Mouse (Mus musculus) intestine, embryonic 16.5 days (tissue): ENCODE measurements at regions not wholly inside any gene's neighbourhood (a gene's known extent, or its start where the extent isn't known, plus 50 kb on each side); places are given as distances from the start of the nearest gene placed in this dataset.
"Not testable (repeated sequence)": the region's sequence is repeated elsewhere in the genome, so short reads cannot be mapped to it uniquely, and the experiment has no call there.

Experiments
- ATAC-seq: fragments of 200-750 bp; cut with Nextera tagmentation; 2 replicates; pipeline ENCODE4 v1.8.0; 2017; ENCODE audit warnings: moderate TSS enrichment, moderate library complexity
- H3K27ac ChIP-seq: fragments of 300-500 bp; sonication (generic); 2 replicates; pipeline ENCODE4 v1.5.1; 2014; ENCODE audit warnings: mild to moderate bottlenecking, low read length
- H3K27me3 ChIP-seq: fragments of 300-500 bp; sonication (generic); replicated peaks from 2 replicates; pipeline ENCODE4 v1.6.1; 2014; ENCODE audit warnings: low read length, control low read depth, mixed read lengths; ENCODE audit not compliant: control insufficient read depth, insufficient read depth
- H3K36me3 ChIP-seq: fragments of 300-500 bp; sonication (generic); 2 replicates; pipeline ENCODE4 v1.6.1; 2014; ENCODE audit warnings: low read length, control low read depth; ENCODE audit not compliant: control insufficient read depth, insufficient read depth
- H3K4me1 ChIP-seq: fragments of 300-500 bp; sonication (generic); 2 replicates; pipeline ENCODE4 v1.6.1; 2014; ENCODE audit warnings: low read length, control low read depth, mixed read lengths; ENCODE audit not compliant: control insufficient read depth, insufficient read depth
- H3K4me2 ChIP-seq: fragments of 300-500 bp; sonication (generic); 2 replicates; pipeline ENCODE4 v1.6.1; 2014; ENCODE audit warnings: low read depth, low read length, control low read depth
- H3K4me3 ChIP-seq: fragments of 300-500 bp; sonication (generic); 2 replicates; pipeline ENCODE4 v1.5.1; 2014; ENCODE audit warnings: mild to moderate bottlenecking, low read length
- H3K9ac ChIP-seq: fragments of 300-500 bp; sonication (generic); 2 replicates; pipeline ENCODE4 v1.6.1; 2014; ENCODE audit warnings: low read depth, low read length
- H3K9me3 ChIP-seq: fragments of 300-500 bp; sonication (generic); 2 replicates; pipeline ENCODE4 v1.6.1; 2016; ENCODE audit warnings: low read length, control low read depth; ENCODE audit not compliant: control insufficient read depth
- WGBS: fragments of 180-500 bp; shearing (Covaris S2); extraction: QIAGEN DNeasy Blood & Tissue Kit; methylation state at CpG from one replicate; pipeline ENCODE4 v1.1.7; 2014; 5-methylcytosine and 5-hydroxymethylcytosine counted together

DNA sequence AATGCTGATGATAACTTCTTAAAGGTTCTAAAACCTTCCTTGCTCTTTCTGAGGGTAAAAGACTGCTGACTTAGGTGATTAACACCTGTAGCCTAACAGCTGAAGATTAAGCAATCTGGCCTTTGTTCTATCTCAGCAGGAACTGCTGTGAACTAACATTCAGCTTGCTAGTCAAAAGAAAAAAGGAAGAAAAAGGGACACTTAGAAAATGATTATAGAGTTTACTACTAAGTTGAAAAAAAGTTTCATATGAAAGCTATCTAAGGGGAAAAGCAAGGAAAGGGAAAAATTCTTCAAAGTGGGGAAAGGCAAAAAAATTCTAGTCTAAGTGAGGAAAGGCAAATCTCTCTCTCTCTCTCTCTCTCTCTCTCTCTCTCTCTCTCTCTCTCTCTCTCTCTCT, 259.2 kb upstream of the Tmprss15 start:
- ATAC-seq: no peak
- Histone ChIP-seq H3K27me3 (no peaks in the 10 kb centered on the region), H3K9me3 (no peaks in the 10 kb centered on the region), H3K4me3 (no peak overlapping the region), H3K4me2 (no peak overlapping the region), H3K4me1 (no peaks in the 10 kb centered on the region), H3K27ac (no peak overlapping the region), H3K36me3 (no peaks in the 10 kb centered on the region), H3K9ac (no peak overlapping the region)

DNA sequence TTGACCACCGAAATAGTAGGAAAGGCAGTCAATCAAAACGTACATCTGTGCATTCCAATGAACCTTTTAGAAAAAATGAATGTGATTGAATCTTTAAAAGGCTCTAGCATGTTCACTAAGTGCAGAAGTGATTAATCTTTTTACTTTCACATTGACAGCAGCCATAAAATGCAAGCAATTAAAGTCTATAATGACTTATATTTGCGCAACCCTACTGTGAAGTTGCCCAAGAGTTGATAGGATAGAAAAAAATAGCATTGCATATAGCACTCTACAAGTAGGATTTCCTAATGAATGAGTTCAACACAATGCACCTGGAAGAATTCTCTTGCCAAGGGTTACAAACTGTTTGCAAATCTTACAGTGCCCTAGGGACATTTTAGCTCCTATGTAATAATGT, 251.6 kb upstream of the Tmprss15 start:
- peak; percentile 50; the same call in 1 of the 2 replicates for ATAC-seq
- 64% methylated on average over 3 of the region's 3 CpGs for WGBS
- H3K9ac ChIP-seq: no peak overlapping the region
- H3K27ac ChIP-seq: no peak overlapping the region
- H3K27me3 ChIP-seq: no peaks in the 10 kb centered on the region
- H3K4me3 ChIP-seq: no peak overlapping the region
- no peak overlapping the region for H3K4me2 ChIP-seq
- H3K36me3 ChIP-seq: no peaks in the 10 kb centered on the region
- no peaks in the 10 kb centered on the region for H3K4me1 ChIP-seq
- no peaks in the 10 kb centered on the region for H3K9me3 ChIP-seq

DNA sequence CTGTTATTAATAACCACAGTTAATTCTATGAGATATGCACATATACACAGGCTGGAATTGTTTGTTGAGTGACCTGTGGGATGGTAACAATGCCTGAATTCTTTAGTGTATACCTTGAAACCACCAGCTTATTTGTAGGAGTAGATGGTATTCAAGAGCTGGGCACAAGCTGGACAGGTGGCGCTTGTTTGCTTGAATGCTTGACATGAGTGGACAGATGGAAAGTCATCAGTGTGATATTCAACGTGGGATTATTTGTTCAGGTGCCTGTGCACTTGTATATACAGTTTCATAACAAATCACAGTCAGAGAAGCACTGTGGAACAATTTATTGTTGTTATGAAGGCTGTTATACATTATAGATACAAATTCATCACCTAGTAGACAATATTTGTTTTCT, 245.5 kb upstream of the Tmprss15 start:
- Histone ChIP-seq H3K4me3 (no peak overlapping the region), H3K27me3 (no peaks in the 10 kb centered on the region), H3K4me1 (no peaks in the 10 kb centered on the region), H3K36me3 (no peaks in the 10 kb centered on the region), H3K27ac (no peak overlapping the region), H3K4me2 (no peak overlapping the region), H3K9ac (no peak overlapping the region), H3K9me3 (no peaks in the 10 kb centered on the region)
- ATAC-seq: no peak
- WGBS: 67% methylated on average over 2 of the region's 2 CpGs

DNA sequence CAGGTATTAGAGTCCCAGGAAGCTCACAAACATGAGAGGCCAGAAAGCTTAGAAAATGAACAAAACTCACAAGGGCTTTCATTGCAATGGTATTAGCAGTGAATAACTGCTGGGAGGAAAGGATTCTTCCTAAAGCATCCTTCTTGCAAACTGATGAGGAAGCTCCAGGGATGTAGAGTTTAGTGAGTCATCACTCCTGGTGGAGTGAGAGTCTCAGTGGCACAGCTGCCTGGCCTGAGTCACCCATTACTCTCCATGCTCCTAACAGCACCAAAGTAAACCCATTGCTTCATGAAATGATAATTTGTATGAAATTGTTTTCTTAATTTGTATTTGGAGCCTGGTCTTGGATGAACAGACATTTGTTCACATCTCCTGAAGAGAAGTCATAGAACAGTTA, 245.1 kb upstream of the Tmprss15 start:
- Histone ChIP-seq H3K27me3 (no peaks in the 10 kb centered on the region), H3K4me2 (no peak overlapping the region), H3K4me3 (no peak overlapping the region), H3K36me3 (no peaks in the 10 kb centered on the region), H3K27ac (no peak overlapping the region), H3K9me3 (no peaks in the 10 kb centered on the region), H3K9ac (no peak overlapping the region), H3K4me1 (no peaks in the 10 kb centered on the region)
- no peak for ATAC-seq

DNA sequence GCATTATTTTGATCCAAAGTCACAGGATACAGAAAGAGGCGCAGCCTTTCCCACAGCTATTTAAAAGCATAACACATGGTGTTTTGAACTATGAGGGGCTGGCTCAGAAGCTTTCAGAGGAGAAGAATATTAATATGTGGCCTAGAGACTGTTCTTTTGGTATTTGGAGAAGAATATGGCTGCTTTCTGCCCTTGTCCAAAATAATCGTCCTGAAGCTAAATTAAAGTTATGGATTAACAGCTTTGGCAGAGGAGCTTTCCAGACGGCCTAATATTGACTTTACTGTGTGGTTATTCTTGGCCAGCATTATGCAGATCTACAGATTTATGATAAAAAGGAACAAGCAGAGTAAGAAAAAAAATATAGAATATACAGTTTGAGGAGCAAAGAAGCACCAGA, 222.4 kb upstream of the Tmprss15 start:
- WGBS: 67% methylated on average over 3 of the region's 3 CpGs
- no peak overlapping the region for H3K4me3 ChIP-seq
- no peaks in the 10 kb centered on the region for H3K36me3 ChIP-seq
- no peaks in the 10 kb centered on the region for H3K9me3 ChIP-seq
- H3K4me1 ChIP-seq: no peaks in the 10 kb centered on the region
- no peaks in the 10 kb centered on the region for H3K27me3 ChIP-seq
- no peak overlapping the region for H3K9ac ChIP-seq
- no peak overlapping the region for H3K27ac ChIP-seq
- no peak overlapping the region for H3K4me2 ChIP-seq
- no peak for ATAC-seq

DNA sequence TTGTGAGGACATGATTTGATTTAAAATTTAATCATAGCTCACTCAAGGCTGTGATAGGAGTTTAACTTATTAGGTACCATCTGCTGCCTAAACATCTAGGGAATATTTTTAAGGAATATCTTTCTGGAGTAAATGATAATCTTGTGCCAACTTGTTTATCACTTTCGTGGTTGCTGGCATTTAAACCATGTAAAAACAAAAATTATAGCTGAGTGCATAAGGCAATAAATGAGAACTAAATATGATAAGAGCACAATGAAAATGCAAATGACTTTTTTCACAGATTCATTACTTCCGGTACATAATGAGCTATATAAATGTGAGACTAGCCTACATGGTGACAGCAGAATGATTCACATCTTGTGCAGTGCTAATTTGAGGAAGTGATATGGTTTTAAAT, 221.8 kb upstream of the Tmprss15 start:
- no peak for ATAC-seq
- 64% methylated on average over 2 of the region's 2 CpGs for WGBS

DNA sequence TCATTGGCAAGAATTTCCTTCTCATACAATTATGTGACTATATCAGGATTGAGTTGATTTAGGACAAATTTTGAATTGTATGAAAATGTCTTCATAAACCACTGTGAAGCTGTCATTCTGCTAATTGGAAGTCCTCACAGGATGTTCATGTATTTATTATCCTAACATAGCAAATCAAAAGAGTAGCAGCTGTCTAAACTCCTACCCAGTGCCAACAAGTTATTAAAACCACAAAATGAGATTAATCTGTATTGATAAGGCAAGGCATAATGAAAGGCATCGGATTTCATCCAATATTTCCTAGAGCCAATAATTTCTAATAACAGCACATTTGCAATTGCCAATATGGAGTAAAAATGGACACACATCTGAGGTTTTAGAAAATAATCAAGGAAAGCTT, 217.6 kb upstream of the Tmprss15 start:
- 90% methylated on average over 1 of the region's 1 CpGs for whole genome bisulfite sequencing
- H3K9me3 ChIP-seq: no peaks in the 10 kb centered on the region
- H3K4me1 ChIP-seq: no peaks in the 10 kb centered on the region
- H3K27ac ChIP-seq: no peak overlapping the region
- H3K36me3 ChIP-seq: no peaks in the 10 kb centered on the region
- no peak overlapping the region for H3K9ac ChIP-seq
- H3K27me3 ChIP-seq: no peaks in the 10 kb centered on the region
- no peak overlapping the region for H3K4me2 ChIP-seq
- ATAC-seq: no peak
- no peak overlapping the region for H3K4me3 ChIP-seq

More for the DNA sequence above, 221.8 kb upstream of the Tmprss15 start:
- H3K9me3 ChIP-seq: no peaks in the 10 kb centered on the region
- H3K27ac ChIP-seq: no peak overlapping the region
- H3K9ac ChIP-seq: no peak overlapping the region
- H3K4me1 ChIP-seq: no peaks in the 10 kb centered on the region
- no peaks in the 10 kb centered on the region for H3K36me3 ChIP-seq
- H3K4me3 ChIP-seq: no peak overlapping the region
- no peaks in the 10 kb centered on the region for H3K27me3 ChIP-seq
- no peak overlapping the region for H3K4me2 ChIP-seq

DNA sequence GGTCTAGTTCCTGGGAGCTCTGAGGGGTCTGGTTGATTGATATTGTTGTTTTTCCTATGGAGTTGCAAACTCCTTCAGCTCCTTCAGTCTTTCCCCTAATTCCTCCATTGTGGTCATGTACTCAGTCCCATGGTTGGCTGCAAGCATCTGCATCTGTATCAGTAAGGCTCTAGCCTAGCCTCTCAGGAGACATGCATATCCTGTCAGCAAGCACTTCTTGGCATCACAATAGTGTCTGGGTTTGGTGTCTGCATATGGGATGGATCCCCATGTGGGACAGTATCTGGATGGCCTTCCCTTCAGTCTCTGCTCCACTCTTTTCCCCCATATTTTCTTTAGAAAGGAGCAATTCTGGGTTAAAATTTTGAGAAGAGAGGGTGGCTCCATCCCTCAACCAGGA, 205.7 kb upstream of the Tmprss15 start:
- H3K4me3 ChIP-seq, H3K27ac ChIP-seq, ATAC-seq, H3K9ac ChIP-seq, H3K4me2 ChIP-seq, H3K9me3 ChIP-seq, H3K36me3 ChIP-seq, H3K27me3 ChIP-seq, H3K4me1 ChIP-seq: not testable (repeated sequence)

DNA sequence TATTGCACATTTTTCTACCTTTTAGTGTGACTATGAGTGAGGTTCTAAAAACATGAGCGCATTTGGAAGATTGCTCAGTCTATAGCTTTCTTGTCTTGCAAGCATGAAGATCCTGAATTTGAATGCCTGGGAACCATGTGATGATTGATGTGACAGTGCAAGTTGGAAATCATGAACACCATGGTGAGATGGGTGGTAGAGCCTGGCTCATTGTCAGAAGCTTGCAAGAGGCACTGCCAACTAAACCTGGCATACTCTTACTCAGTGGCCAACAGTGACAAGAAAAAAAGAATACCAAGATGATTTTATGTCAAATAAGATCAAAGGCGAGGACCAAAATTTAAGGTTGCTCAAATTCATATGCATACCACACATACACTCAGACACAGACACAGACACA, 188.1 kb upstream of the Tmprss15 start:
- Histone ChIP-seq H3K9ac (no peak overlapping the region), H3K27ac (no peak overlapping the region), H3K9me3 (no peaks in the 10 kb centered on the region), H3K36me3 (no peaks in the 10 kb centered on the region), H3K4me3 (no peak overlapping the region), H3K4me1 (no peaks in the 10 kb centered on the region), H3K27me3 (no peaks in the 10 kb centered on the region), H3K4me2 (no peak overlapping the region)
- no peak for ATAC-seq
- 94% methylated on average over 2 of the region's 2 CpGs for WGBS

DNA sequence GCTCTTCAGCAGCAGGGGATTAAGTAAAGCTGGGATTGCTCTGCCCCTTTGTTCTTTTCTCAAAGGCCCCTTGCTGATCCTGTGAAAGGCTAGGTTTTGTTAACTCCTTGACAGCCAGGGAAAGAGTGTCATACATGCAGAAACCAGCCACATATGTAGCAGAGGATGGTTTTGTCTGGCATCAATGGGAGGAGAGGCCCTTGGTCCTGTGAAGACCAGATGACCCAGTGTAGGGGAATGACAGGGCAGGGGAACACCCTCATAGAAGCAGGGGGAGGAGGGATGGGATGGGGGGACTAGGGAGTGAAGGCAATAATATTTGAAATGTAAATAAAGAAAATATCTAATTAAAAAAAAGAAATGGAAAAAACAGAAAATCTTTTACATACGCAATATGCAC, 165.6 kb upstream of the Tmprss15 start:
- WGBS: 95% methylated on average over 1 of the region's 1 CpGs
- Histone ChIP-seq H3K4me3 (no peak overlapping the region), H3K4me1 (no peaks in the 10 kb centered on the region), H3K27me3 (no peaks in the 10 kb centered on the region), H3K27ac (no peak overlapping the region), H3K4me2 (no peak overlapping the region), H3K9me3 (no peaks in the 10 kb centered on the region), H3K36me3 (no peaks in the 10 kb centered on the region), H3K9ac (no peak overlapping the region)
- no peak for ATAC-seq
